Mouse (Mus musculus) embryonic facial prominence, embryonic 15.5 days (tissue): Measurements from ENCODE around the gene Gucy1b1. TPM values are rescaled to one million over a fixed set of nuclear protein-coding genes. Genes with fewer than 3 reads are reported as not detected.

Experiments used
- ATAC-seq: fragments of 200-750 bp; cut with Nextera tagmentation; 2 replicates; pipeline ENCODE4 v1.8.0; 2017; ENCODE audit warnings: low read depth, moderate TSS enrichment; ENCODE audit not compliant: insufficient number of reproducible peaks, low FRiP score, low TSS enrichment
- H3K27ac ChIP-seq: fragments of 300-500 bp; sonication (generic); replicated peaks from 2 replicates; pipeline ENCODE4 v1.5.1; 2015; ENCODE audit warnings: mild to moderate bottlenecking, inconsistent platforms
- H3K27me3 ChIP-seq: fragments of 300-500 bp; sonication (generic); 2 replicates; pipeline ENCODE4 v1.6.1; 2015; ENCODE audit warnings: inconsistent platforms
- H3K36me3 ChIP-seq: fragments of 300-500 bp; sonication (generic); 2 replicates; pipeline ENCODE4 v1.6.1; 2015; ENCODE audit warnings: mild to moderate bottlenecking, inconsistent platforms
- H3K4me1 ChIP-seq: fragments of 300-500 bp; sonication (generic); 2 replicates; pipeline ENCODE4 v1.6.1; 2015; ENCODE audit warnings: inconsistent platforms
- H3K4me2 ChIP-seq: fragments of 300-500 bp; sonication (generic); replicated peaks from 2 replicates; pipeline ENCODE4 v1.6.1; 2015; ENCODE audit warnings: mild to moderate bottlenecking, inconsistent platforms
- H3K4me3 ChIP-seq: fragments of 300-500 bp; sonication (generic); replicated peaks from 2 replicates; pipeline ENCODE4 v1.5.1; 2015; ENCODE audit warnings: mild to moderate bottlenecking, inconsistent platforms
- H3K9ac ChIP-seq: fragments of 300-500 bp; sonication (generic); 2 replicates; pipeline ENCODE4 v1.6.1; 2015; ENCODE audit warnings: inconsistent platforms
- H3K9me3 ChIP-seq: fragments of 300-500 bp; sonication (generic); replicated peaks from 2 replicates; pipeline ENCODE4 v1.6.1; 2016; ENCODE audit warnings: inconsistent platforms
- WGBS: fragments of 180-500 bp; shearing (Covaris S2); methylation state at CpG from one replicate; pipeline ENCODE4 v1.1.7; 2015; 5-methylcytosine and 5-hydroxymethylcytosine counted together
- polyA plus RNA-seq: library from polyadenylated mRNA; unstranded; fragments of >200 nt; fragmentation: Nextera tagmentation; extraction: Ambion mirVana; gene quantifications from 2 replicates; pipeline ENCODE4 v1.2.1, GENCODE M21; 2015

The Gucy1b1 gene
- polyA plus RNA-seq, 1 experiment from 2014 or later: 14.0 TPM

DNA sequence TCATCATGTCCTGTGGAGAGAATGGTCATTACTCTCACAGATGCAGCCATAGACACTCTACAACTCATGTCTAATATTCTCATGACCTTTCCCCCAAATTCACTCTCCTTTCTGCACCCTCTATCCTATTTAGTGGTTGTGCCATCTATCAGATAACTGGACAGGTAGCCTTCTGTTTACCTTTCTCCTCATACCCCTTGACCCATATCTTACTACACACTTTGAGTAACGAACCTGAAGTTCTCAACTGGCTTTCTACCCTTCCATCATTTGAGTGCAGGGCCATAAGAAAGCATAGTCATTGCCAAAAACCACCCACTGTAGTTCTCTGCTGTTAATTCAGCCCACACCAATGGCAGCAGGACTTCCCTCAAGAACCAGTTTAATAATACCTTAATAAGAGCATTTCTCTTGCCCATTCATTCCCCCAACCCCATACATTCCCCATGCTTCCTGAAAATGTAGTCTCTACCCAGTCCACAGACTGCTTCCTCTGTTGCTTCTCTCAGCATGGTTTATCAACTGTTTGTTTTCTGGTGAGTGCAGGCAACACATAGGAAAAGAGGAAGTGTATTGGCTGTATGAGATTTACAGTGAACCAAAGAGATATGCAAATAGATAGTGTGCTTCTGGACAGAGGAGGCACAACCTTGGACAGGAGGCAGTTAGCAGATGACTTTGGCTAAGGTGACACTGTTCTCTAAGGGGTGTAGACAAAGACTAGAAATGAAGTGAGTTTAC is 44.3 kb downstream of the Gucy1b1 start:
- Histone ChIP-seq H3K36me3 (no peaks in the 10 kb centered on the region), H3K9me3 (no peaks in the 10 kb centered on the region), H3K27me3 (no peaks in the 10 kb centered on the region), H3K9ac (no peak overlapping the region), H3K4me2 (no peak overlapping the region), H3K27ac (no peak overlapping the region), H3K4me3 (no peak overlapping the region), H3K4me1 (no peaks in the 10 kb centered on the region)
- WGBS: 76% methylated on average over 1 of the region's 1 CpGs
- ATAC-seq: no peak

DNA sequence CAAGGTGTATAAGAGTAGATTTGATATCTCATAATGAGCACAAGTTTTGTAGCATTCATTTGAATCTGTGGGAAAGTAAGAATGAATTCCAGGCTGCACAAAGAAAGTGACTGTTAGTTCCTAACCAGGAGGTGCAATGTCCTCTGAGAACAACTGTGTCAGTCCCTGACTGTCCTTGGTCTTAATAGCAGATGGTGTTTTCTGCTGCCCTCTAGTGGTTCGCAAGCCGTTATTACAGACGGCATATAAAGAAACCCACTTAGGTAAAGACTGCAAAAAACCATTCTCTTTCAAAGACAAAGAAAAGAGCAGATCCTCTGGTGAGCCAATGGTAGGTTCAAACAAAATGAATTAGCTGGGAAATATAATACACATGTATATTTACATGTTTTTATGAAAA is 45.3 kb downstream of the Gucy1b1 start:
- H3K9ac ChIP-seq: no peak overlapping the region
- H3K9me3 ChIP-seq: no peaks in the 10 kb centered on the region
- no peak overlapping the region for H3K4me3 ChIP-seq
- no peak overlapping the region for H3K4me2 ChIP-seq
- WGBS: 2% methylated on average over 3 of the region's 3 CpGs
- ATAC-seq: no peak
- H3K36me3 ChIP-seq: no peaks in the 10 kb centered on the region
- H3K27me3 ChIP-seq: no peaks in the 10 kb centered on the region
- no peak overlapping the region for H3K27ac ChIP-seq
- no peaks in the 10 kb centered on the region for H3K4me1 ChIP-seq

DNA sequence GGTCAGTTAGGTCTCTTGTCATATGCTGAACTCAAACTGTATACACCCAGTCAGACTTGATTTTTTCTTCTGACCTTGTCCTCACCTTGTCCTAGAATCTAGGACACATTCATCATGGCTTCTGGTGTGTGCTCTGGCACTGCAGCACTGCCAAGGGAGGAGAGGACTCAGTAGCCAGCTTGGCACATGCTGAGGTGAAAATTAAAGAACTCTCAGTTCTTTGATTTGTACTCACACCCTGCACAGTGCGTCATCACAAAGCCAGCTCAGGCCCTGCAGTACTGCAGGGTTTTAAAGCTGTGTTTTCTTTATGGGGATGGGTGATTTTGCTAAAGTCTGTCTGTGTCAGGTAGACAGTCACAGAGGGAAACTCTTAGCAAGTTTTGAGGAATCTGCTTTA is 47.2 kb downstream of the Gucy1b1 start:
- Histone ChIP-seq H3K27me3 (no peaks in the 10 kb centered on the region), H3K36me3 (no peaks in the 10 kb centered on the region), H3K4me3 (no peak overlapping the region), H3K4me1 (no peaks in the 10 kb centered on the region), H3K4me2 (no peak overlapping the region), H3K9me3 (no peaks in the 10 kb centered on the region), H3K27ac (no peak overlapping the region), H3K9ac (no peak overlapping the region)
- WGBS: 86% methylated on average over 1 of the region's 1 CpGs
- ATAC-seq: no peak

DNA sequence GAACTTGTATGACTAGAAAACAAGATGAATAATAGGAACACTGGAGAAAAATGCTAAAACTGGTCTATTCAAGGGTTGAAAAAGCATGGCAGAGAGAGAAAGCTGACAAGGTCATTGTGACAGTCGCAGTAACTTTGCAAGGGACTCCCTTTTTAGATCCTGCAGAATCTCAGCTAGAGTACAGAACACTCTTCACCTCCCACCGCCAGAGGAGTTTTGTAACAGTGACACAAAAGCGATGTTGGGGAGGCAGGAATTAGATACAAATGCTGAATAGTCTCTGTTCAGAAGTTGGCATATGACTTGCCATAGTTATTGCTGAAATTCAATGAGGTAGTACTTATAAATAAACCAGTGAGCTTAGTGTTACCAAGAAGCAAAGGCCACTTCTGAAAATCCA is 51.4 kb downstream of the Gucy1b1 start:
- H3K9me3 ChIP-seq: no peaks in the 10 kb centered on the region
- no peak overlapping the region for H3K4me3 ChIP-seq
- WGBS: 87% methylated on average over 3 of the region's 3 CpGs
- H3K27ac ChIP-seq: no peak overlapping the region
- no peak for ATAC-seq
- H3K36me3 ChIP-seq: no peaks in the 10 kb centered on the region
- H3K4me2 ChIP-seq: no peak overlapping the region
- no peak overlapping the region for H3K9ac ChIP-seq
- no peaks in the 10 kb centered on the region for H3K27me3 ChIP-seq
- no peaks in the 10 kb centered on the region for H3K4me1 ChIP-seq

DNA sequence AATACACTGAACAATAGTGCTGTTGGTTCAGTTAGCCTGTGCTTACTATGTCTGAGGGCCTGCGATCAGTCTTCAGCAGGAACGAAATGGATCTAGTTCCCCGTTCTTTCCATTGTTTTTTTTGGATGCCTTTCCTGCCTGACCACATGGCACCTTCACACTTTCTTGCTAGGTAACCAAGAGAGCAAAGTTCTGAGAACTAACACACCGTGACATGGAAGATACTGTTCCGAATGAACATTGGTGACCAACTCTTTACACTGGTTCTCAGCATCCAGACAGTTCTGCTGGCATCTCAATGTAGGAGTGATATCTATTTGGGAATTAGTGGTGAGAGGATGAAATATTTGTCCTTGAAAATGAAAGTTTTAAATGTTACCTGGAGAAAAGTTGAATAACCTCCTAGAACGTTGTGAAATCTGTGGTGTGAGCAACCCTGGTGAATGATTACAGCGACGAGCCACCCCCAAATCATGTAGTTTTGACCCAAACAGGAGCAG is 52.0 kb downstream of the Gucy1b1 start:
- no peak overlapping the region for H3K27ac ChIP-seq
- no peak overlapping the region for H3K9ac ChIP-seq
- H3K4me1 ChIP-seq: no peaks in the 10 kb centered on the region
- H3K36me3 ChIP-seq: no peaks in the 10 kb centered on the region
- ATAC-seq: no peak
- H3K4me2 ChIP-seq: no peak overlapping the region
- H3K27me3 ChIP-seq: no peaks in the 10 kb centered on the region
- H3K4me3 ChIP-seq: no peak overlapping the region
- 87% methylated on average over 8 of the region's 8 CpGs for WGBS
- H3K9me3 ChIP-seq: no peaks in the 10 kb centered on the region

DNA sequence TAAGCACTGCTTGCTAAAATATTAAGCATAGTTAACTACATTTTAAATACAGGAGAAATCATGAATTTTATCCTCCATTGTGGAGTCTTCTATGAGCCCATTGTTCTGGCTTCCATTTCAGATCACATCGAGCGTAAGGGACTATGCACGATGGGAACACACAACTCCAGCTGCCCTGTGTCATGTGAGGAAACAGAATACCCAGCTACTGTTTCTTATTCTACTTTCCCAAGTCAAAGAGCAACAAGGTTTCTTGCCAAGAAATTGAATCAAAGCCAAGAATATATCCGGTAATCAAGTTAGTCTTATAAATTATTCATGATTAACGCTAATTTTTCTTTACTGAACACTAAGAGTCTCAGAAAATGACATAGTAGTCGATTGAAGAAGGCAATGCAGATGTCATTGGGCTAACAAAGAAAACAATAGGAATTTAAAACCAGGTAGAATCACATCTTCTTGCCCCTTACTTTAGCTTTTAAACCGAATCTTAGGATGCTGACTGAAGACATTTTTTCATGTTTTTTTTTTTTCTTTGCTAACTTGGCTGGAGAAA is 60.3 kb downstream of the Gucy1b1 start:
- H3K4me2 ChIP-seq: no peak overlapping the region
- H3K9ac ChIP-seq: no peak overlapping the region
- no peaks in the 10 kb centered on the region for H3K9me3 ChIP-seq
- no peak overlapping the region for H3K4me3 ChIP-seq
- H3K4me1 ChIP-seq: no peaks in the 10 kb centered on the region
- WGBS: 56% methylated on average over 7 of the region's 7 CpGs
- H3K27me3 ChIP-seq: no peaks in the 10 kb centered on the region
- H3K36me3 ChIP-seq: no peaks in the 10 kb centered on the region
- ATAC-seq: no peak
- H3K27ac ChIP-seq: no peak overlapping the region

DNA sequence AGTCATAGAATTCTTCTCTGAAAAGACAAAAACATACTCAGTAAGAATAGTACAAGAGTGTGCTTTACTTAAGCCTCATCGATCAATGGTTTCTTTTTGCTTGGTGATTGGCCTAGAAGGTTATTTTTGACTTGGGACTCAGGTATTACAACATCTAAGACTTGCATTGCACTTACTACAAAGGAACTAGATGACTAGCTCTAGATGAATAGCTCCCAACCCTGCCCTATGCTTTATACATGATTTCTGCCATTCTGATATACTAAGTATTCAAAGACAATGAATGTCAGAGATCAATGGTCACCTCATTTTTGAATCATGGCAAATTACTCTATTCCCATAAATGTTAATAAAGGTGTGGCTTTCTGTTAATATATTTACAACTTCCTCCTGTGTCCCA is 67.5 kb downstream of the Gucy1b1 start:
- no peaks in the 10 kb centered on the region for H3K9me3 ChIP-seq
- H3K27me3 ChIP-seq: no peaks in the 10 kb centered on the region
- H3K36me3 ChIP-seq: no peaks in the 10 kb centered on the region
- no peak overlapping the region for H3K27ac ChIP-seq
- no peak overlapping the region for H3K9ac ChIP-seq
- H3K4me1 ChIP-seq: no peaks in the 10 kb centered on the region
- WGBS: 84% methylated on average over 1 of the region's 1 CpGs
- no peak overlapping the region for H3K4me3 ChIP-seq
- H3K4me2 ChIP-seq: no peak overlapping the region
- ATAC-seq: no peak

DNA sequence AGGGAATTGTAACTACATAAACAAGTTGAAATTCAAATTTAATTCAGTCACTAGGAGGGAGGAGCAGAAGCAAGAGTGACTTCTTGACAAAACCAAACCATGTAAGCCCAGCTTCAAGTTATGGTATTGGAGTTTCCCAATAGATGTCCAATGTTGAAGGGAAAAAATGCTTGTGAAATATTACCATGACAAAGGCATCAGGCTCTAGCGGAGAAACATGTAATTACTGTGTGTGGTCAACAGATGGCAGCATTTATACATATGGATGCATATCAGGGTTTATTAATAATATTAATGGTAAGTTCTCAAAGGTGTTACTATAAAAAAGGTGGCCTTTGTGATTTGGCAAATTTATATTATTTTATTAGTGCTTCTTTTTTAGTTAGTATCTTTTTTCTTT is 78.5 kb downstream of the Gucy1b1 start:
- WGBS: 3% methylated on average over 1 of the region's 1 CpGs

DNA sequence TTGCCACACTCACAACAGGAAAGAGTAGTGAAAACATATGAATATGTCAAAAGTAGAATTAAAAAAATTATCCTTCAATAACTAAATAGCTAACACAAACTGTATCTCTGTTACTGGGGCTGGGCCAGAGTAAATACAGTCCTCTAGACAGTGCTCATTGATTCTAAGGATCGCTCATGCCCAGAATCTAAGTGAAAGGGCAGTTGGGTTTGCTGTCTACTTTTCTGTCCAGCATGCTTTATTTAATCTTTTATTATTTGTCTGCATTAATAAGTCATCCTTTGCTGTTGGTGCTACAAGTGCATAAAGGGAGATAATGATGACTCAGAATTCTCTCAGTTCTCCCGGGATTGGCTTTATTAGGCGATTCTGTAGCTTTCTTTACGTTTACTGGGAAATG is 79.1 kb downstream of the Gucy1b1 start:
- no peaks in the 10 kb centered on the region for H3K36me3 ChIP-seq
- ATAC-seq: no peak
- H3K4me1 ChIP-seq: no peaks in the 10 kb centered on the region
- H3K27me3 ChIP-seq: no peaks in the 10 kb centered on the region
- no peaks in the 10 kb centered on the region for H3K9me3 ChIP-seq
- no peak overlapping the region for H3K27ac ChIP-seq
- no peak overlapping the region for H3K9ac ChIP-seq
- 45% methylated on average over 4 of the region's 4 CpGs for WGBS
- H3K4me3 ChIP-seq: no peak overlapping the region
- no peak overlapping the region for H3K4me2 ChIP-seq

More for the DNA sequence above, 78.5 kb downstream of the Gucy1b1 start:
- no peak for ATAC-seq
- H3K27me3 ChIP-seq: no peaks in the 10 kb centered on the region
- no peak overlapping the region for H3K4me3 ChIP-seq
- no peak overlapping the region for H3K27ac ChIP-seq
- no peaks in the 10 kb centered on the region for H3K9me3 ChIP-seq
- no peak overlapping the region for H3K9ac ChIP-seq
- no peak overlapping the region for H3K4me2 ChIP-seq
- H3K4me1 ChIP-seq: no peaks in the 10 kb centered on the region
- no peaks in the 10 kb centered on the region for H3K36me3 ChIP-seq

DNA sequence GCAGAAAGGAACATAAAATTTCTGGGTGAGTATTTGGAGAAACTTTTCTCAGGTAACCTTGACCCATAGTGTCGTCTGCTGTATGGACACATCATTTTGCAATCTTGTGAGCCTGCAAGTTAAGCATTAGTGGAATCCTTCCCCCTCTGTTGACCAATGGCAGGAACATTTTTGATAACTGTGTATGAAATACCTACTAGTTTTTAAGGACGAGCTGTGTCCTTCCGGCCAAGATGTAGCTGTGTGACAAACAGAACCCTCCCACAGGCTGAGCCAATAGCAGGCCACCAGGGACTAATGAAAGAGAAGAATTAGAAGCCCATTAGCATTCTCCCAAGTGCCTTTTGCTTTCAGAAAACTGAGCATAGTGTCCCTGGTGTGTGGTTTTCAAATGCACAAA is 84.0 kb downstream of the Gucy1b1 start:
- no peak overlapping the region for H3K4me2 ChIP-seq
- H3K36me3 ChIP-seq: no peaks in the 10 kb centered on the region
- no peak overlapping the region for H3K27ac ChIP-seq
- H3K27me3 ChIP-seq: no peaks in the 10 kb centered on the region
- no peaks in the 10 kb centered on the region for H3K9me3 ChIP-seq
- ATAC-seq: no peak
- 77% methylated on average over 3 of the region's 3 CpGs for WGBS
- H3K4me1 ChIP-seq: no peaks in the 10 kb centered on the region
- H3K4me3 ChIP-seq: no peak overlapping the region
- H3K9ac ChIP-seq: no peak overlapping the region

DNA sequence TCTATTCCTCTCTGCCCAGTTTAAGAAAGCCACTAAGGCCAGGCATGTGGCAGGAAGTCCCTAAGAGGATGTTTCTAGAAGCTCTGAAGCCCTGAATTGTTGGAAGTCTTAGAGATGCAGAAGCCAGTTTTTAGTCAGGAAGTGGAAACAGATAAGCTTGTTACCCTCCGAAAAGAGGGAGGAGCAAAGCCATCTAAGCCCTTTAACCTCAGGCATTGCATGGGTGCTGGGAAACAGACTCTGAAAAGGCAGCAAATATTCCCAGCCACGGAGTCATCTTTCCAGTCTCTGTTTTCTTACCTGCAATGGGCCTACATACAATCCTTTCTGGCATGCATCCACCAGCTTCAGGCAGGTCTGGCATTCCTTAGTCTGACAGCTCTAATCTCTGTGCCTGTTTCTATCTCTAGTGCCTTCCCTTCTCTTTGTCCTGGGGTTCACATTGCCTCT is 84.8 kb downstream of the Gucy1b1 start:
- H3K9me3 ChIP-seq: no peaks in the 10 kb centered on the region
- H3K9ac ChIP-seq: no peak overlapping the region
- no peak overlapping the region for H3K4me3 ChIP-seq
- H3K27ac ChIP-seq: no peak overlapping the region
- no peaks in the 10 kb centered on the region for H3K36me3 ChIP-seq
- no peaks in the 10 kb centered on the region for H3K27me3 ChIP-seq
- no peak for ATAC-seq
- H3K4me2 ChIP-seq: no peak overlapping the region
- no peaks in the 10 kb centered on the region for H3K4me1 ChIP-seq
- WGBS: 19% methylated on average over 2 of the region's 2 CpGs

DNA sequence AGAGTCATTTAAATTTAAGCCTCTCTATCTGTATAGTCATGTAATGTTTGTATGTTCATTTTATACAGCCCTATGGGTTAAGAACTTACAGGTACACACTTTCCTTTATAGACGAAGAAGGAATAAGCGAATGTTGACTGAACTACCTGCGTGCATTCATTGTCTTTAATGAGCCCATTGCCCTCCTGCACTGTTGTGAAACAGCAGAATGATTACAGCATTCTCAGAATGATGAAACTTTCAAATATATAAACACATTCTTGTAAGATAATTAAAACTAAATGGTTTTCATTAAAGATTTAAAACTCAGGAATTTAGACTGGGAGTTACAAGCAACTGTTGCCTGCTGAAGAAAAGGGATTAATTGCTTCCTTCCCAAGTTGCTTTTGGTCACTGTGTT is 86.9 kb downstream of the Gucy1b1 start:
- Histone ChIP-seq H3K9ac (no peak overlapping the region), H3K36me3 (no peaks in the 10 kb centered on the region), H3K9me3 (no peaks in the 10 kb centered on the region), H3K4me3 (no peak overlapping the region), H3K4me2 (no peak overlapping the region), H3K27me3 (no peaks in the 10 kb centered on the region), H3K27ac (no peak overlapping the region), H3K4me1 (no peaks in the 10 kb centered on the region)
- WGBS: 86% methylated on average over 3 of the region's 3 CpGs
- ATAC-seq: no peak
